Mouse (Mus musculus) lung, adult 2 months (tissue): ENCODE data around the gene Pygl.

Source experiments
- CTCF ChIP-seq: fragments of 200-500 bp; IDR thresholded peaks from 2 replicates; pipeline ENCODE4 v1.5.1; 2011; ENCODE audit warnings: mild to moderate bottlenecking, low read length, control low read depth; ENCODE audit not compliant: insufficient read depth
- POLR2A ChIP-seq: fragments of 200-500 bp; IDR thresholded peaks from 2 replicates; pipeline ENCODE4 v1.6.1; 2011; ENCODE audit warnings: low read depth, mild to moderate bottlenecking, control low read depth, low read length, borderline replicate concordance; ENCODE audit errors: extremely low read depth

GRCm38 (mm10) chr12:70212501-70212900, 18.8 kb downstream of the Pygl start:
- TF ChIP-seq CTCF, result no peak
- TF ChIP-seq POLR2A, result no peak
